Mouse (Mus musculus) embryonic facial prominence, embryonic 15.5 days (tissue): ENCODE data around the gene Naa16. TPM values are rescaled to one million over a fixed set of nuclear protein-coding genes. Genes with fewer than 3 reads are reported as not detected.
A peak's percentile ranks its signal among the peaks of the same experiment; 100 is the strongest.

Experiments
- ATAC-seq: fragments of 200-750 bp; cut with Nextera tagmentation; 2 replicates; pipeline ENCODE4 v1.8.0; 2017; ENCODE audit warnings: low read depth, moderate TSS enrichment; ENCODE audit not compliant: insufficient number of reproducible peaks, low FRiP score, low TSS enrichment
- H3K27ac ChIP-seq: fragments of 300-500 bp; sonication (generic); replicated peaks from 2 replicates; pipeline ENCODE4 v1.5.1; 2015; ENCODE audit warnings: mild to moderate bottlenecking, inconsistent platforms
- H3K27me3 ChIP-seq: fragments of 300-500 bp; sonication (generic); 2 replicates; pipeline ENCODE4 v1.6.1; 2015; ENCODE audit warnings: inconsistent platforms
- H3K36me3 ChIP-seq: fragments of 300-500 bp; sonication (generic); 2 replicates; pipeline ENCODE4 v1.6.1; 2015; ENCODE audit warnings: mild to moderate bottlenecking, inconsistent platforms
- H3K4me1 ChIP-seq: fragments of 300-500 bp; sonication (generic); 2 replicates; pipeline ENCODE4 v1.6.1; 2015; ENCODE audit warnings: inconsistent platforms
- H3K4me2 ChIP-seq: fragments of 300-500 bp; sonication (generic); replicated peaks from 2 replicates; pipeline ENCODE4 v1.6.1; 2015; ENCODE audit warnings: mild to moderate bottlenecking, inconsistent platforms
- H3K4me3 ChIP-seq: fragments of 300-500 bp; sonication (generic); replicated peaks from 2 replicates; pipeline ENCODE4 v1.5.1; 2015; ENCODE audit warnings: mild to moderate bottlenecking, inconsistent platforms
- H3K9ac ChIP-seq: fragments of 300-500 bp; sonication (generic); 2 replicates; pipeline ENCODE4 v1.6.1; 2015; ENCODE audit warnings: inconsistent platforms
- H3K9me3 ChIP-seq: fragments of 300-500 bp; sonication (generic); replicated peaks from 2 replicates; pipeline ENCODE4 v1.6.1; 2016; ENCODE audit warnings: inconsistent platforms
- WGBS: fragments of 180-500 bp; shearing (Covaris S2); methylation state at CpG from one replicate; pipeline ENCODE4 v1.1.7; 2015; 5-methylcytosine and 5-hydroxymethylcytosine counted together
- polyA plus RNA-seq: library from polyadenylated mRNA; unstranded; fragments of >200 nt; fragmentation: Nextera tagmentation; extraction: Ambion mirVana; gene quantifications from 2 replicates; pipeline ENCODE4 v1.2.1, GENCODE M21; 2015

Naa16 gene
- polyA plus RNA-seq, 1 experiment from 2014 or later: 36.2 TPM

DNA sequence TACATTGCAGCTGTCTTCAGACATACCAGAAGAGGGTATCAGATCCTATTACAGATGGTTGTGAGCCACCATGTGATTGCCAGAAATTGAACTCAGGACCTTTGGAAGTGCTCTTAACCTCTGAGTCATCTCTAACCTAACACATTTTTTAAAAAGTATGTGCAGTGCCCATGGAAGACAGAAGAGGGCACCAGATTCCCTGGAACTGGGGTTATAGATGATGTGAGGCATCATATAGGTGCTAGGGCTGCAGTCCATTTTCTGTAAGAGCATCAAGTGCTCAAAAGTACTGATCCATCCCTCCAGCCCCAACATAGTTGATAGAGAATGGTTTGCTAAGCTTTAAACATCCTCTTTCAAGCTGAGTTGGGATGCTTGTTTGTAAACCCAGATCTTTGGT, 4.0 kb upstream of the Naa16 start:
- no peaks in the 10 kb centered on the region for H3K27me3 ChIP-seq
- no peaks in the 10 kb centered on the region for H3K36me3 ChIP-seq
- peaks cover 11% of the 10 kb centered on the region; the same call in 1 of the 2 replicates for H3K4me1 ChIP-seq
- no peak overlapping the region for H3K4me3 ChIP-seq
- no peak overlapping the region for H3K4me2 ChIP-seq
- ATAC-seq: no peak
- no peaks in the 10 kb centered on the region for H3K9me3 ChIP-seq
- H3K27ac ChIP-seq: no peak overlapping the region
- H3K9ac ChIP-seq: no peak overlapping the region

DNA sequence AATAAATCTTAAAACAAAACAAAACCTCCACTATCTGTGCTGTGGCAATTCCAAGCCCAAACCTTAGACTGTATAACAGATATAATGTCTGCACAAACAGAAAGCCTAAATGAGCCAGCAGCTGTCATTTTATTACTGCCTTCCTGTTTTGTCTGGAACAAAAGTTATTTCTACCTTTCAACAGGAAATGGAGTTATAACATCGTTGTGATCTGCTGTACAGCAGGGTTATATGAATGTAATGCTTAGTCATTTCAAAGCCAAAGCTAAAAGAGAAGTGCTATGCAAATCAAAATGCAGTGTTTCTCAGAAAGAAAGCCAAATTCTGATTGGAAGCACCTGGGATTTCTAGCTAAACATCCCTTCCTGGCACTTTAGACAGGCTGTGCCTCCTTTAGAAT, 2.7 kb upstream of the Naa16 start:
- Histone ChIP-seq H3K36me3 (no peaks in the 10 kb centered on the region), H3K4me1 (peaks cover 15% of the 10 kb centered on the region), H3K4me2 (no peak overlapping the region), H3K9ac (no peak overlapping the region), H3K27me3 (no peaks in the 10 kb centered on the region), H3K9me3 (no peaks in the 10 kb centered on the region), H3K27ac (no peak overlapping the region), H3K4me3 (no peak overlapping the region)
- 33% methylated on average over 1 of the region's 1 CpGs for WGBS
- ATAC-seq: no peak

DNA sequence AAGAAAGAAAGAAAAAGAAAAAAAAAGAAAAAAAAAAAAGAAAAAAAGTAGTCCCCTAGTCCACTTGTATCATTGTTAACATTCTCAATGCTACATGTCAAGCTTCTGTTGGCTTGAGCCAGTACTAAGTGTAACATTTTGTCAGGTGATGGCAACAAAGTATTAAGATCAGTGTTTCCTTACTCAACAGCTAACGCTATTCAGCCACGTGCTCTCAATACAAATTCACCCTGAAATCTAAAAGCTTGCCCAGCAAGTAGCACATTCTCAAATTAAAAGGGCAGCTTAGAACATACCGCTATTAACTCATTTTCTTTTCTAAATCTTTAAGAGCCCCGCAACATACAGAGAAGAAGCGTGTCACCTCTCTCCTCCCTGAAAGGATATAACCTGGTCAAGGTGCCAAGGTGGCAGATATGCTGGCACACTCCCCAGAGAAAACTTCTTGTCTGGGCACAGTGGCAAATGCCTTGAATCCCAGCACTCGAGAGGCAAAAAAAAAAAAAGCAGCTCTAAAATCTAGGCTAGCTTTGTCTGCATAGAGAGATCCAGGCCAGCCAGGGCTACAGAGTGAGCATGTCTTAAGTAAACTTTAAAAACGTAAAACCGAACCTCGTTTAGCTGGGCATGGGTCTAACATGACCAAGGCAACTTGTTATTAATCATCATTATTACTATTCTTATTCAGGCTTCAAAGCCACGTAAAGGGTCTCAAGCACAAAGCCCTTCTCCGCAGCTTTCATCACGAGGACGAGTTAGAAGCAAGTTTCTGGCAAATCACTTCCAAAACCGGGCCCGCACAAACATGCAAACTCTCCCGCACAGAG, 927 bp downstream of the Naa16 start:
- WGBS: under 1% methylated on average over 16 of the region's 16 CpGs
- Histone ChIP-seq H3K4me2 (peak overlapping the region; percentile 75), H3K9ac (peak overlapping the region; percentile 69), H3K9me3 (no peaks in the 10 kb centered on the region), H3K27ac (peak overlapping the region; percentile 99), H3K4me1 (peaks cover 12% of the 10 kb centered on the region), H3K36me3 (peaks cover 5% of the 10 kb centered on the region; the same call in 1 of the 2 replicates), H3K27me3 (no peaks in the 10 kb centered on the region), H3K4me3 (peak overlapping the region; percentile 64)
- ATAC-seq: no peak

DNA sequence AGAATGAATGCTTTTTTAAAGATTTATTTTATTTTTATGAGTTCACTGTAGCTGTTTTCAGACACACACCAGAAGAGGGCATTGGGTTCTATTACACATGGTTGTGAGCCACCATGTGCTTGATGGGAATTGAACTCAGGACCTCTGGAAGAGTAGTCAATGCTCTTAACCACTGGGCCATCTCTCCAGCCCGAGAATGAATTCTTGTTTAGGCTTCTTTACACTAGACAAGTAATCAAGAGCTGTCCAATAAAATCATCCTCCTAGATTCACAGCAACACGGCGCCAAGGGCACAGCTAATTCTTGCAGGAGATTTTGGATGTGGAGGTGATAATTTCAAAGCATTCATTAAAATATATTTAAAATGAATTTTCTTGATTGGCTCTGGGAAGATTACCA, 2.3 kb downstream of the Naa16 start:
- WGBS: 92% methylated on average over 3 of the region's 3 CpGs
- peaks cover 12% of the 10 kb centered on the region for H3K4me1 ChIP-seq
- H3K27ac ChIP-seq: no peak overlapping the region
- H3K27me3 ChIP-seq: no peaks in the 10 kb centered on the region
- no peak for ATAC-seq
- no peak overlapping the region for H3K4me2 ChIP-seq
- no peak overlapping the region for H3K9ac ChIP-seq
- H3K9me3 ChIP-seq: no peaks in the 10 kb centered on the region
- H3K4me3 ChIP-seq: no peak overlapping the region
- peaks cover 5% of the 10 kb centered on the region; the same call in 1 of the 2 replicates for H3K36me3 ChIP-seq

DNA sequence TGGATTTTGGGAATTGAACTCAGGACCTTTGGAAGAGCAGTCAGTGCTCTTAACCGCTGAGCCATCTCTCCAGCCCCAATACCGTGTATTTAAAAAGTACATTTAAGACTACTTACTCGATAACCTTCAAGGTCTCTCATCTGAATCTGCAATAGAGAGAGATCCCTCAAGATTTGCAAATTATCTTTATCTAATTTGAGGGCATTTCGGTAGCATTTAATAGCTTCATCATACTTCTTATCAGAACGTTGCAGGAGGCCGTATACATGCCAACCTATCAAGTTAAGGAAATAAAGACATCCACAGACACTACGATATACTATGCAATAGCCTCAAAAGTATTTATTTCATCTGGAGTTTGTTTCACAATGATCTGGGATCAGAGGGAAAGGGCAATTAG, 7.5 kb downstream of the Naa16 start:
- Histone ChIP-seq H3K9me3 (no peaks in the 10 kb centered on the region), H3K9ac (no peak overlapping the region), H3K27me3 (no peaks in the 10 kb centered on the region), H3K4me1 (no peaks in the 10 kb centered on the region), H3K27ac (no peak overlapping the region), H3K4me2 (no peak overlapping the region), H3K36me3 (peaks cover 32% of the 10 kb centered on the region; the same call in 1 of the 2 replicates), H3K4me3 (no peak overlapping the region)
- ATAC-seq: no peak
- WGBS: 92% methylated on average over 7 of the region's 7 CpGs

DNA sequence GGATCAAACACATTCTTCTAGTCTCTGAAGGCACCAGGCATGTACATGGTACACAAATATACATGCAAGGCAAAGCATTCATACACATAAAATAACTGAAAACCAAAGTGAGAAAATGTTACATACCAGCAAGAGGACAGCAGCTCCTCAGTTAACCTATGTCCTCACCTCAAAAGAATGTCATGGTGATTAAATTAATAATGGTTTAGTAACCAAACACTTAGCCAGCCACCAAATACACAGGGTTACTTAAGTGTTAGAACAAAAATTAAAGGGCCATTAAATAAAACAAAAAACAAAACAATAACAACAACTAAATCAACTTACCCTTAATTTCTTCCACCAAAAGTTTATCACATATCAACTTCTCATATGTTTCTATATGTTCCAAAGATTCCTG, 13.5 kb downstream of the Naa16 start:
- ATAC-seq: no peak
- no peaks in the 10 kb centered on the region for H3K4me1 ChIP-seq
- no peak overlapping the region for H3K27ac ChIP-seq
- H3K27me3 ChIP-seq: no peaks in the 10 kb centered on the region
- H3K9me3 ChIP-seq: no peaks in the 10 kb centered on the region
- H3K36me3 ChIP-seq: peaks cover 36% of the 10 kb centered on the region
- H3K4me2 ChIP-seq: no peak overlapping the region
- no peak overlapping the region for H3K9ac ChIP-seq
- H3K4me3 ChIP-seq: no peak overlapping the region

DNA sequence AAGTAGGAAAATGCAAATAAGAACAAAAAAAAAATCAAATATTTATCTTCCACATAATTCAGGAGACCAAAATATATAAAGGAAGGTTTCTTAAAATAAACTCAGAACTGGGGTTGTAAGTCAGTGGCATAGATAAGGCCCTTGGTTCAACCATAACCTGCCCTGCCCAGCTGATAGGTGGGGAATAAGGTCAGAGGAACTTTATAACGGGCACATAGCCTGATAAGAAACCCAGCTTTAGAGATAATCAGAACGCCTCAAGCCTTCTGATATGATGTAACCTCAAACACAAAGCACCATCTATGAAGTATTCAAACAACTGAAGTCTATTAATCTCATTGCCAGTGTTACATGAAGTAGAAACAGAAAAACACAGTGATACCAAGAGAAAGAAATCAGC, 32.5 kb downstream of the Naa16 start:
- Histone ChIP-seq H3K4me3 (no peak overlapping the region), H3K4me2 (no peak overlapping the region), H3K27ac (no peak overlapping the region), H3K27me3 (no peaks in the 10 kb centered on the region), H3K9ac (no peak overlapping the region), H3K36me3 (peaks cover 39% of the 10 kb centered on the region), H3K9me3 (no peaks in the 10 kb centered on the region), H3K4me1 (no peaks in the 10 kb centered on the region)
- ATAC-seq: no peak
- 83% methylated on average over 2 of the region's 2 CpGs for WGBS

DNA sequence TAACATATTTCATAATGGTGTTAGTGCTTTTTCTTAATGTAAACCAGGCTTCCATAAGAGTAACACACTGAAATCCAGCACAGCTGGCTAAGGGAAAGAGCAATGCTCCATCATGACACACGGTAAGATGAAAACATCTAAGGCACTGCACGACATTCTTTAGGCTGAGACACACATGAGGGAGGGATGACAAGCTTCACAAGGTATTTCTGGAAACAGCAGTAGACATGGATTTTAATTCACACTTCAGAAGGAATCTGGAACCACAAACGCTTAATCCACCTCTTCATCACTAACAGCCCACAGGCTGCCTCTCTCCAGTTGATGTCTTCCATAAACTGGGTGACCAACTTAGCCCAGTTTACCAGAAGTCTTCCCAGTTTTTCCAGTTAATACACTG, 44.2 kb downstream of the Naa16 start:
- Histone ChIP-seq H3K27ac (no peak overlapping the region), H3K9me3 (no peaks in the 10 kb centered on the region), H3K4me2 (no peak overlapping the region), H3K9ac (no peak overlapping the region), H3K4me1 (no peaks in the 10 kb centered on the region), H3K27me3 (no peaks in the 10 kb centered on the region), H3K36me3 (peaks cover 46% of the 10 kb centered on the region), H3K4me3 (no peak overlapping the region)
- ATAC-seq: no peak
- WGBS: 50% methylated on average over 3 of the region's 3 CpGs

DNA sequence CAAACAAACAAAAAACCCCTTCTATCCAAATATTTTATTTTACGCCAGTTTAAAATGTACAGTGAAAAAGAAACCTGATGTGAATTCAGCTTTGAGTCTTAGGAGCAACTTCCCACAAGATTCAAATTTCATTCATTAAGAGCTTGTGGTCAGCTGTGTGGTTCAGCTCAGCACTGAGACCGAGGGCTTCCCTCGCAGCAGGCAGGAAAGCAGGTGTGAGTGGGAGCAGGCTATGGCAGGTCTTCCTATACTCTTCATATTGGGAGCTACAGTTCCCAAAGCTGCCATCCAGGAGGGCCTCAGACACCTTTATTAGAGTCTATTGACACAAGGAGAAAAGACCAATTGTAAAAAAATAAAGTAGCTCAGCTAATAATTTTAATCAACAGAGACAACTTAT, 55.0 kb downstream of the Naa16 start:
- Histone ChIP-seq H3K4me3 (no peak overlapping the region), H3K4me2 (no peak overlapping the region), H3K9ac (no peak overlapping the region), H3K4me1 (0 out of 2 replicates have a peak, but pooled peaks cover 8% of the 10 kb centered on the region), H3K27ac (no peak overlapping the region), H3K27me3 (no peaks in the 10 kb centered on the region), H3K9me3 (no peaks in the 10 kb centered on the region), H3K36me3 (peaks cover 39% of the 10 kb centered on the region)
- no peak for ATAC-seq
- WGBS: 73% methylated on average over 3 of the region's 3 CpGs

DNA sequence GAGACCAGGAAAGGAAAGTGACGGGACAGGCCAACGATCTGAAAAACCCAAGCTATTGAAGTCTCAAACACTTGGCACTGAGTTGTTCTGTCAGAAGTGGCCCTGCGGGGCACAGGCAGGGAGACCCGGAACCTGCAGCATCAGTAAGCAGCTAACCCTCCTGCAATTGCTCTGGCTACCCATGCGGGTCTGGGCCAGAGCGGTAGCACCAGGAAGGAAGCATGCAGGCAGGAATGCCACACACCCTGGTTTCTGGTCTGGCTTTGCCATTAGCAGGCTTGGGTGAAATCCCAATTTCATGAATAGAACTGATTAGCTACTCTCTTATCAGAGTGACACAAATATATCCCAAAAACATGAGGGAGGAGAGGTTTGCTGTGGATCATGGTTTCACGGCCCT, 58.6 kb downstream of the Naa16 start:
- Histone ChIP-seq H3K27ac (no peak overlapping the region), H3K4me3 (no peak overlapping the region), H3K9ac (no peak overlapping the region), H3K9me3 (no peaks in the 10 kb centered on the region), H3K4me1 (0 out of 2 replicates have a peak, but pooled peaks cover 8% of the 10 kb centered on the region), H3K36me3 (peaks cover 18% of the 10 kb centered on the region), H3K4me2 (no peak overlapping the region), H3K27me3 (no peaks in the 10 kb centered on the region)
- peak; percentile 24; the same call in 1 of the 2 replicates for ATAC-seq
- WGBS: 51% methylated on average over 7 of the region's 7 CpGs

DNA sequence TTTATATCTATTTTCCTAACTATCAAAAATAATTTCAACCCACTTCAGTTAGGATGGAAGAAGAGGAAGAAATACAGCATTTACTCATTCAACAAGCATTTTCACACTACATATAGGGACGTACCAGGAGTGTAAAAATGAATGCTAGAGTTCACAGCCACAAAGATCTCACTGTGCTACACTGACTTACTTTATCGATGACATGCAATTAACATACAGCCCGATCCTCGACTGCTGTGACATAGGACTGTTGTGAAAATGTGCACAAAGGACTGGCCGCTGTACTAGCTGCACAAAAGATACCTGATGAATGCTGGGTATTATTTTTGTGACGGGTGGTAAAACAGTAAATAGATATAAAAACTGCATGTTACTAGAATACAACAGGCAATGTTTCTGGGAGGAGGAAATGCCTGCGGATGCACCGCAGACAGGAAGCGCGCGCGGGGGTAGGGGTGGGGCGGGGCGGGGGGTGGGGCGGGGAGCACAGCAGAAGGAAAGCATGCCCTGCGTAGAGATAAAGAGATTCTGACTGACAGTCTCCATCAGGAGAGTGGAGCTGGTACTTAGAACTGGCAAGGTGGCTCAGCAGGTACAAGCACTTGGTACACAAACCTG, 59.5 kb downstream of the Naa16 start:
- Histone ChIP-seq H3K27ac (no peak overlapping the region), H3K9ac (no peak overlapping the region), H3K27me3 (no peaks in the 10 kb centered on the region), H3K9me3 (no peaks in the 10 kb centered on the region), H3K36me3 (peaks cover 9% of the 10 kb centered on the region), H3K4me3 (0 out of 2 replicates have a peak overlapping the region, but pooled peaks have one; percentile 8), H3K4me2 (peak overlapping the region; percentile 34), H3K4me1 (0 out of 2 replicates have a peak, but pooled peaks cover 8% of the 10 kb centered on the region)
- ATAC-seq: no peak
- 48% methylated on average over 16 of the region's 16 CpGs for WGBS
